Mouse (Mus musculus) lung, postnatal 4 days (tissue): ENCODE measurements around the gene Tmco4.

Experiments
- DNase-seq, 2 experiments: peaks; one replicate each; pipeline ENCODE4 v3.0.0; 2021

Tmco4 gene

GRCm38 (mm10) chr4:139024379-139024778, 51.7 kb downstream of the Tmco4 start:
- DNase-seq = no peak

- no peak for DNase-seq
These were observed 58.0 kb downstream of the Tmco4 start for GRCm38 (mm10) chr4:139030675-139031074.

GRCm38 (mm10) chr4:139032521-139032920, 59.8 kb downstream of the Tmco4 start:
- no peak for DNase-seq

- no peak for DNase-seq
These were observed 60.7 kb downstream of the Tmco4 start for GRCm38 (mm10) chr4:139033263-139034009.

- DNase-seq = no peak
These were observed 61.3 kb downstream of the Tmco4 start for GRCm38 (mm10) chr4:139034010-139034367.

GRCm38 (mm10) chr4:139034540-139034939, 61.9 kb downstream of the Tmco4 start:
- no peak for DNase-seq

GRCm38 (mm10) chr4:139034942-139035341, 62.3 kb downstream of the Tmco4 start:
- no peak for DNase-seq

- DNase-seq = no peak
These were observed 63.1 kb downstream of the Tmco4 start for GRCm38 (mm10) chr4:139035799-139036198.

GRCm38 (mm10) chr4:139037795-139038607, 65.3 kb downstream of the Tmco4 start:
- DNase-seq = peak; percentile 25 to 47

- no peak for DNase-seq
These were observed 67.6 kb downstream of the Tmco4 start for GRCm38 (mm10) chr4:139040084-139040839.

GRCm38 (mm10) chr4:139042611-139043010, 69.9 kb downstream of the Tmco4 start:
- no peak for DNase-seq

GRCm38 (mm10) chr4:139043600-139043999, 70.9 kb downstream of the Tmco4 start:
- no peak for DNase-seq

- no peak for DNase-seq
These were observed 71.9 kb downstream of the Tmco4 start for GRCm38 (mm10) chr4:139044566-139044965.

- no peak for DNase-seq
These were observed 73.7 kb downstream of the Tmco4 start for GRCm38 (mm10) chr4:139046354-139046753.

GRCm38 (mm10) chr4:139048518-139048917, 75.8 kb downstream of the Tmco4 start:
- DNase-seq = no peak

GRCm38 (mm10) chr4:139052796-139053195, 80.1 kb downstream of the Tmco4 start:
- DNase-seq = no peak

GRCm38 (mm10) chr4:139053391-139053790, 80.7 kb downstream of the Tmco4 start:
- no peak for DNase-seq

- DNase-seq = no peak
These were observed 81.7 kb downstream of the Tmco4 start for GRCm38 (mm10) chr4:139054300-139054923.

GRCm38 (mm10) chr4:139055336-139055735, 82.6 kb downstream of the Tmco4 start:
- no peak for DNase-seq

- DNase-seq = no peak
These were observed 83.1 kb downstream of the Tmco4 start for GRCm38 (mm10) chr4:139055744-139056143.

GRCm38 (mm10) chr4:139057291-139057690, 84.6 kb downstream of the Tmco4 start:
- no peak for DNase-seq

GRCm38 (mm10) chr4:139058029-139058428, 85.3 kb downstream of the Tmco4 start:
- DNase-seq = no peak

GRCm38 (mm10) chr4:139059569-139059968, 86.9 kb downstream of the Tmco4 start:
- DNase-seq = peak; percentile 64 to 70
